Mouse (Mus musculus) embryo, embryonic 11 days (tissue): ENCODE data around the gene Creb5.

ENCODE experiments used
- DNase-seq: peaks from one replicate; pipeline ENCODE4 v3.0.0-alpha.2; 2015

Creb5 gene

DNA sequence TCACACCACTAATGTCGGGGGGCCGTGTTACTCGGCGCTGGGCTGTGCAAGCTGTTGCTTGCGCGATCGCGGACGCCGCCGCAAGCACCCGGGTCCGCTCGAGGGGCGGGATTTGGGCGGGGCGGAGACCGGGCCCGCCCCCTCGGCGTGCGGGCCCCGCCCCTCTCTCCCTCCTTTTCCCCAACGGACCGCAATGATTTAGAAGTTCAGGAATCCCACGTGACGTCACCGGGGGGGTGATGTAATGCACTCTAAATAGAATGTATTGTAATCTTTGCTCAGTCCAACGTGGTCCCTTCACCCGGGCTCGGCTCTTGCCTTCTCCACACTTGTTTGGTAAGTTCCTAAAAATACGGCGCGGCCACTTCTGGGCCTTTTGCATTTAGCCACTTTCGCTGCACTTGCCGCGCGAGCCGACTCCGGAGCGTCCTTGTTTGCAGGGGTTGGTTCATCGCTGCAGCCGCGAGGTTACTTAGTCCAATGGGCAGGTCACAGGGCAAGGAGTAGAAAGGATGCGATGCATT lies at the start of gene Creb5:
Gene Creb5 (plus strand): TSS at position 233 of the 524 bp plus-strand sequence.
- DNase-seq, result peak; percentile 94

DNA sequence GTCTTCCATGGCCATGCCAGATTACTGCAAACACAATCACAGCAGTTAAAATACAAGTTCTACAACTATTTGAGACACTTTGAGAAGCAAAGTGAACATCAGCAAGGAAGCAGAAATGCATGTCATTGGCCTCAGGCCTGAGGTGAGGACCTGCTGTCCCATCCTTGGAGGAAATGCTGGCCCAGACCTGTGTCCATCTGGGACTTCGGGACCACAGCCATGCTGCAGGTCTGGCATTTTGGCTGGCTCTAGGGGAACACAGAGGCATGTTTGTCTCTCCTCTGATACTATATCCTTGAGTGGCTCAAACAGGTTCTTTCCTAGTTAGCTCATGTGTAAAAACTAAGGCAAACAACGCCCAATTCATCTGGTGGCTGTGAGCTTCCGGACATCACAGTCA lies 27.2 kb upstream of the Creb5 start:
- DNase-seq, result no peak

DNA sequence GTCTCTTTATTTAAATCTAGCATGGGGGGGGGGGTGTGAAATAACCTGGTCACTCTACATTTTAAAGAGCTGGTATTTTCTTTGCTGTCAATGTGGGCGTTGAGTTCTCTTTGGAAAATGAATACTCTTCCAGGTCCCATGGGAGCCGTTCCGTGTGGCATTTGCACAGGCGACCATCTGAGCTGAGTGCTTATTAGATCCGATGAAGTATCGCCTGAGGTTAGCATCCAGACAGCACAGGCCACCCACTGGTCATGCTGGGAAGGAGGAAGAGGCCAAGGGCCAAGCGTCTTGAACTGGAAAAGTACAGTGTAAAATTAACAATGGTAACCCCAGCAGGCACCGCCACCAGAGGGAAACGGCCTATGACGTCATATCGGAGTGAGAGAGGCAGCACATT lies 24.7 kb upstream of the Creb5 start:
- DNase-seq, result peak; percentile 57

DNA sequence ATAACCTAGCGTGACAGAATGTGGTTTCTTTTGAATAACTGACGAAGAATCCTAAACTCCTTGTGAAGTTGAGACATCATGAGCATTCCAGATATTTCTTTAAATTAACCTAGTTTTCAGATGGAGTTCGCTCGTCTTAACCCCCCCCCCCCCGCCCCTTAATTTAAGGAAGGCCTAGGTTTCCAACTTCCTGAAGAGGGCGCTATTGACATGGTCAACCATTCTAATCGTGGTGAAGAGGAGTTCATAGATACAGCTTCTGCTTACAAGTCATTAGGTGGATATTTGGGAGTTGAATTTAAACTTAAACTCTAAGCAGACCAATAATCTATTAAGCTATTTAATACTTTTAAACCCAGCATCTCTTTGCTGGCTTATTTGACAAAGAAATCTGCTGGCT lies 20.0 kb upstream of the Creb5 start:
- peak; percentile 81 for DNase-seq

DNA sequence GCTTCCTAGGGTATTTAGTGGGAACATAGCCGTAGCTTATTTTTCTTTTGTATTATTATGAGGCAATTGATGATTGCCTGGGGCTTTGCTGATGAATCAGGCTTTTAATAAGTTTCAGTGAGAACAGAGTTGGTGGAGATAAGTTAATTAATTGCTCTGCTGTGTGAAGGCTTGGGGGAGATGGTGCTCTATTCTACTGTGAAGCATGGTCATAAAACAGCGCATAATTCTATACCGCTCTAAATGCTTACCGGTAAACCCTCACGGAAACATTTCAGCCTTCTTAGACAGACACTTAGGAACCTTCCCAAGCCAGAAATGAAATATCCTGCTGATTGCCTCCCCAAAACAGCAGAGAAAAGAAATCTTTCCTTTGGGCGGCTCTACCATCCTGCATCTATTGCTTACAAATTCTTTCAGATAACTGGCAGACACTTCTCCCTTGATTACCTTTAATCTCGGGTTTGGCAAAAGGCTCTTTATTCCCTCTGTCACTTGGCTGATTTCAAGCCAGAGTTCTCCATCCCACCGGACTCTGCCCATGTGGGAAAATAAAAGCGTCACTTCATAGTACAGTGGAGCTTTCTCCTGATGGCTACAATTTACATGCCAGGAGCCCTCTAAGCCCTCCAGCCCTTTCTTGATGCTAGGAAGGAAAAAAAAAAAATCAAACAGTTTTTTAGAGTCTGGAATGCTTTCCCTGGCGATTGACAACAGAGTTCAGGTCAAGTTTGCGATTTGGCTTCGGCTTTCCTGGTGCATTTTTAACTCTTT lies 19.2 kb upstream of the Creb5 start:
- peak; percentile 44 for DNase-seq

DNA sequence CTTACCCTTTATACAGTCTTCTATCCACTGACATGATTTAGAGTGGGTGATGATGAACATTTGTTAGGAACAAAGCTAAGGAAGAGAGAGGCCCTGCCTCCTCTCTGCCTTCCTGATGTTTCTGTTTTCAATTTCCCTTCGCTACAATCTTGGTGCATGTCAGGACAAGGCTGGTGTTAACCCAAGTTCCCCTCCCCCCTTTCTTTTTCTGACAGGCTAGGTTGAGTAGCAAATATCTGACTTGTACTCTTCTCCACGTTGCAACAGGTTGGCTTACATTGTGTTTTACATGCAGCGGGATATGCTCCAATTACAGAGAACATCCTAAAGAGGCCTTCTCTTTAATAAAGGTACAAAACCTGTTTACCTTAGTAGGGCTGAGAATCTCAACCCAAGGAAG lies 15.9 kb upstream of the Creb5 start:
- peak; percentile 37 for DNase-seq

DNA sequence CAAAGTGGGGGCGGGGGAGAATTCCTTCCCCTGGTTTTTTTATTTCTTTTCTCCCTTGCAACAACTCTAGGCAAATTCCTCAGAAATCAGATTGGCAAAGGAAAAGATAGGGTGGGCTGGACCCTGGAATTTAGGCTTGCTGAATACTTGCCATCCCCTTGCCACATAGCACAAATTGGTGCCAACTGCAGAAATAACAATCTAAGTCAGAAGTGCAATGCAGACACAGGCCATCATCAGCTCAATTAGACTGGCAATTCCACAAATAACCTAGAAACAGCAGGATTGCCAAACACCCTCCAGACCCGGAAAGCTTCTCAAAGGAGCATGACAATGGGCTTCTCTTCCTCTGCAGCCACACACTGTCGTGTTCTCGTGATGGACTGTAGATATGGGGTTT lies 15.4 kb upstream of the Creb5 start:
- no peak for DNase-seq

DNA sequence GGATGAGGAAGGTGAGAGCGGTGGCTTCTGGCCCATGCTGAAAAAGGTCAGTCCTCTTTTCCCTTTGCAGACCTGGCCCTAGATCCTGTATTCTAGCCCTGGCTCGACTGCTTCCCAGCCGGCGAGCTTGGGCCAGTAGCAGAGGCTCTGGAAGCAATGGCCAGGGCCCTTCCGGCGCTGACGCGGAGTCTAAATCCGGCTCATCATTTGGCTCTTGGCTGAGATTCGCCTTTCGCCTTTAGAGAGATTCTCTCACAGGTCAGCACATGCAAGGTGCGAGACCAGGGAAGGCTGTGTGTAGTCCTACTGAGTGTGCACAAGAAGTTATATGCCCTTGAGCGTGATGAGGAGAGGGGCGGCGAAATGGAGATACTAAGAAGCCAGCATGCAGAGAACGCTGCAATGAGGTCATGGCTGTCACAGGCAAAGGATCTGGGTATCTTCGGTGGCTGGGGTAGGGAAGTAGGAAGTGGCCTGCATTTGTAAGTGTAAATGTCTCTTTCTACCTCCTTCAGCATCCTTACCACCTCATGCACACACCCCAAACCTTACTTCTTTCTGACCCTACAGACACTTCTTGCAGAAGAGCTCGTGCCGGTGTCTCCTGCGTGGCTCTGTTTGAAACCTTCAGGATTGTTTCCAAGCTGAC lies 557 bp upstream of the Creb5 start:
- peak; percentile 63 for DNase-seq

DNA sequence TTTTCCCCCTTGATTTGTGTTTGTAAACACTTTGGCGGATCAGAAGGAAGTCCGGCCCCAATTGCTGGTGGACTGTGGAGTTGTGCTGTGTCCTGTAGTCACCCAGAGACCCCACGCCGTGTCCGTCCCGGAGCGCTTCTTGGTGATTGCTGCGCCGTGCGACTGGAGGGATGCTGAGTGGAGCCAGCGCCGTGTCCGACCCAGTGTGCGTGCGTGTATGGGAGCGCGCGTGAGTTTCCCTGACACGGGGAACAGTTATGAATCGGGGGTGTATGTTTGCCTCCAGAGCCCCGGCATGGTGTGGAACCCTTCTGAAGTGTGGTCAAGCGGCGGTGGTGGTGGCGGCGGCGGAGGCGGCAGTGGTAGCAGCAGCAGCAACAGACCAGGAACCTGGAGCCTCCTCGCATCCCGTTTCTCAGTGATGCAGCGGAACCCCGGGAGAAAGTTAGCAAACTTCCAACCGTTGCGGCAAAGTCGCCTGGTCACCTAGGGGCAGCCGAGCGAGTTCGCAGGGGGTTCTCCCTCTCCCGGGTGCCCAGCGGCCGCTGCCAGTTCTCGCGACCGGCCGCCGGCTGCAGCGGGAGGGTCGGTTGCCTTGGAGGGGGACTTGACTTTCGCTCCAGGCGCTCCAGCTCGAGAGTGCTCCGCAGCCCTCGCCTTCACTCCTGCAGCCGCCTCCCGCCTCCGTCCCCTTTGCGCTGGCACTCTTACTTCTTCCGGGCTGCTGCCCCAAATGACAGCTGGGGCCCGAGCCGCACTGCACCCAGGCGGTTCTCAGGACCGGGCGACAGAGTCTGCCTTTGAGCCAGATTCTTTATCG lies 702 bp downstream of the Creb5 start:
- peak; percentile 72 for DNase-seq

DNA sequence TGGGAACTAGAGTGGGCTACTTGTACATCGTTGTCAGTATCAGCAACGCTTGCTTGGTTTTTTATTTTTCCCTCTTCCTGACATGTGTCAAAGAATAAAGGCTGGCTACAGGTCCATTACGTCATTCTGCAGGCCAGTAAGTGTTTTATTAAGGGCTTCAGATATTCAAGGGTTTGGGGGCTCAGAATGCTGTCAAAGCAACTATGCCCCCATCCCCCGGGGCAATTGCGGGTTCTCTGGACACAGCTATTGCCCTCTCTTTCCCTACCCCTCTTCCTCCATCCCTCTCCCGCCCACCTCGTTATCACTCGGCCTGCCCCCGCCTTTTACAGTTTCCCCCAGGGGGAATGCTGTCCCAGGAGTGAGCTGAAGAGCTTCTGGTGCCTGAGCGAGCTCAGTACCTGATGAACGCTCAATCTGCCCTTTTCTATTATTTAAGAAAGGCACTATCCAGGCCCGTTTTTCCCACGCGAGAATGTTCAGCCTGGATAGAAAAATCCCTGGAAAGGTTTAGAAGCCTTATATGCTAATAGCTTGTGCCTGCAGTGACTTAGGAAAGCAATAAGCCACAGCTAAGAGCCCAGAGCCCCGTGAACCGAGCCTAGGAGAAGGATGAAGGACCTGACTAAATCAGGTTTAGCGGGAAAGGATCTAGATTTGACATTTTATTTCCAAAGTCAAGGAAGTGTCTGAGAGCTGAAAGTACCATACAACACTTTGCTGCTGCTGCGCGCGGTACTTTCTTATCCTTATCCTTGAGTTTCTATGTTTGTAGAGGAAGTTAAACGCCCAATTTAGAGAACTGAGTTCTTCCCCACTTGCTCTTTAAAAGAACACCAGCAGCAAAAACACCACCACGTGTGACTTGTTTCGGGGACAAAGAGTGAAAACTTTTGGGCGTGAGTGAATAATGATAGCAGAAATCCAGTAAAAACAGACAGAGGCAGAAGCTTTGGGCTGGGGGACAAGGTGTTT lies 1.8 kb downstream of the Creb5 start:
- DNase-seq, result peak; percentile 49

DNA sequence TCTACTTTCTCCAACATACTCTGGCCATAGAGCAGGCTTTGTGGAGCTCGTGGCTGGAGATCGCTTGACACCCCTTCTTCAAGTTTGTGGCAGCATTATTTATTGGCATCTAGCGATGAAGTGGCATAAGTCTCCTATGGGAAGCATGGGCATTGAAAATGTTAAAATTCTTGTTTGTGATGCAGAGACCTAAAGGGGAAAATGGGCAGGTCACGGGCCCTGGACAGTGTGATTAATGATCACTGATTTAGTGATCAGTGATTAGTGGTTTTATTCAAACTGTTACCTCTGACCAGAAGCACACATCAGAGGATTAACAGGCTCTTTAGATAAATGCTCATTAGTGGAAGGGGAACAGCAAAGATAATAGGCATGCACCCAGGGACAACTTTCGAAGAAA lies 2.6 kb downstream of the Creb5 start:
- peak; percentile 14 for DNase-seq

DNA sequence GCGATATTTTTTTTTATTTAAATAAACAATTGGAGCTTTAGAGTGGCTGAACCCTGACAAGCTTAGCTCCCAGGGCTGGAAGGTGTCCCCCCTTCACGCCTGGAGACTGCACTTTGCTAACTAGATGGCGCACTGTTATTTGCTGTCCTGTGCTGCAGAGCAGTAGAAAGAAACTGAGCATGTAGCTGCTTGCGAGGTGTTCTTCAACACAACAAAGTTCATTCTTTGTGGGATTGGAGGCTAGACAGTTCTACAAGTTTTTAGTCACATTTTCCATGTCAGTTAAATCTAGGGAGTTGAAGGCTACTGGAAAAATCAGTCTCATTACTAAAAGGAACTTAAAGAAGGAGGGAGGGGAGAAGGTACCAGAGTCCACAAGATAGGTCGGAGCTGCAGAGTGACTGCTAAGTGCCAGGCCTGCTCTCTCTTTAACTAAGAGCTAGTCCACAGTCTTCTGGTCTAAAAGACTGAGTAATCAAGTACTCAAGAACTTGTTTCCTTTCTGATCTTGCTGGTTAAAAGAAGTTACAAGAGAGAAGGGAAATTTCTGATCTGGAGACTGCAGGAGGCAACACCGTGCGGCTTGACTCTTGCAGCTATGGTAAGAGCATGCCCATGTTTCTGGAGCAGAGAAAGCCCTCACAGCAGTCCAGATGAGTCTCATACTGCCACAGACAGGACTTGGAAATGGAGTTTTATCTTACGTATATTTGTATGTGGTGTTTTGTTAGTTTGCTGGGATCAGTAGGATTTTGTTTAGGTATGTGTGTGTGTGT lies 3.3 kb downstream of the Creb5 start:
- peak; percentile 62 for DNase-seq

DNA sequence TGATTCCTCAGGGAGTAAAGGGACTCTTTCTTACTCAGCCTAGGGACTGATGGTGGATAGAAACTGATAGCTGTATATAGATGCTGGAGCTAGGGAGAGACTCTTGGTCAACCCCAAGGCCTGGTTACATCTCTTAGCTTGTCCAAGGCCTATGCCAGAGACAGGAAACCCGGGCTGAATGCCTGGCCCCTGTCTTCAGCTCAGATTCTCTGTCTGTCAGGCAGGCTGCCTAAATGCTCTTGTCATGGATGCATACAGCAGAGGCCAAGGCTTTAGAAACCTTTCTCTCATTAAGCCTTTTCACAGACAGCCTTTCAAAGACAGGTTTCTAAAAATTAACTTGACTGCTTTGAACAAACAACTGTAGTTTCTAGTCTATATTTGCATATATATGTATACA lies 5.9 kb downstream of the Creb5 start:
- DNase-seq, result no peak

DNA sequence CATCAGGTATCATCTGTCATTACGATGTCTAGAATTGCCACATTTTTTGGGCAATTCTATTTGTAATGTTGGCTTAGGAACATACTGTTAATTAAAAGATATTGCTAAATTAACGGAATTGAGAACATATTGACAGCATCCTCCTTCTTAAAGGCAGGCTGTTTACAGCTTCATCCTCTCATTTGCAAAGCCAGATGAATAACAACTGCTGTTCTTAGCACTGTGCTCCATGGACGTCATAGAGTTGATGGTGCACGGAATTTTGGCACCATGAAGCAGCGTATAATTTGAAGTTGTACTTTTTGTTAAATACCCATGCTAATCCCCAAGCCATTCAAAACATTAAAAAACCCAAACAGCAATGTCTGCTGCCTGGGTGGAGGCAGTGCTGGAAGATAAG lies 10.8 kb downstream of the Creb5 start:
- DNase-seq, result no peak

DNA sequence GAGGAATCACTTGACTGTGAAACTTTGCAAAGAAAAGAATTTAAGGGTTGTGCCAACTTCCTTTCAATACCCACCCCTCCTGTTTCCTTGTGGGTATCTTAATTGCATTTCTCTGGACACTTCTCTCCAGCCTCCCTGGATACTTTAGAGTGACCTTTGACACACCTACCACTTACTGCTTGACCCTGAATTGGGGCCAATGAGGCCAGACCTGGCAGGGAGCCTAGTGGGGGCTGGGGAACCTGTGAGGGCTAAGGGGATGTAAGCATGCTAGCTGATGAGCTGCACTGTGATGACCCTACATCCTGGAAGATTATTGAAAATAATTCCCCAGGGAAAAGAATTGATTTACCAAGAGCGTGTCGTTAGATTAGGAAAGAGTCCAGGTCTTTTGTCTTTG lies 17.1 kb downstream of the Creb5 start:
- DNase-seq, result no peak

DNA sequence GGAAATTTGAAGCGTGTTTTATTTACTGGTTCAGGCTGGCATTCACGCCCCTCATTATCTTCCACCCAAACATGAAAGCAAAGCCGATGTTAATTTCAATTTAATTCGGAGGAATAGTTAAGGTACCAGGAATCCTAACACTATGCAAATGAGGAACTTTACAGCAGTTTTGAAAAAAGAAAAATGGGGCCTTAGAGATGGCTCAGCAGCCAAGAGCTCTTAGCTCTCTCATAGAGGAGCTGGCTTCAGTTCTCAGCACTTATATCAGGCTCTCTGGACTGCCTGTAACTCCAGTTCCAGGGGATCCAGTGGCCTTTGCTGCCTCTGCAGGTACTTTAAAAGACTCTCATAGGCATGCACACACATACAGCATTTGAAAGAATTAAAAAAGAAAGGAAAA lies 19.1 kb downstream of the Creb5 start:
- no peak for DNase-seq

DNA sequence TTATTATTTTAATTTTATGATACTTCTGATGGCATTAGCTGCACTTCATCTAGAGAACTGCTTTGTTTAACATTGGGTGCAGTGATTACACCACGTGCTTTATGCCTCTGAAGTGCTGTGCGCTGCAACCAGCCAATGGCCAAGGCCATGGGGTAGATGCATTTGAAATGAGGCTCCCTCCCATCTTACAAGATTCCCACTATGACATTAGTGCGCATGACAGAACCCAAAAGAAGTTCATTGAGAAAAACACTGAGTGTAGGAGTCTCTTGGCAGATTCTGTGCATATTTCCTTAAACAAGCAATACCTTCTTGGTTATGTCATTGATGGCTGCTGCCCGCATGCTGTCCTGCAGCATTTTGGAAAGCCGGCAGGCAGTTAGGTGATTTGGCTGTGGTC lies 19.6 kb downstream of the Creb5 start:
- DNase-seq, result no peak

DNA sequence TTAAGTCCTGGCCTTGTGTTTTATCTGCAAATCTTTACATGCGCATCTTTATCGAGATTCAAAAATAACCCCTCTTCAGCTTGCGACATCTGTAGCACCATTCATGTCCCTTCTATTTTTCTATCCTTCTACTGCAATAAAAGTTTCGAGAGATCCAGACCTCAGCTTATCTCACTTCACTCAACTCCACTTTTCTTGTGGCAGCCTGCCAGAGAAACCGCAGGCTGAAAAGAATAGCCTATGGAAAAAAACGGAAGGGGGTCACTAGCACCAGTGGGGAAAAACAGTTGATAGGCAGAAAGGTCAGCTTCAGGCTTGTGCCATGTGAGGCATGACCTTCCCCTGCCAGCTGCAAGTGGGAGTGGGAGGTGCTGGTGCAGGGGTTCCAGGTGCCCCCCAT lies 21.6 kb downstream of the Creb5 start:
- no peak for DNase-seq

DNA sequence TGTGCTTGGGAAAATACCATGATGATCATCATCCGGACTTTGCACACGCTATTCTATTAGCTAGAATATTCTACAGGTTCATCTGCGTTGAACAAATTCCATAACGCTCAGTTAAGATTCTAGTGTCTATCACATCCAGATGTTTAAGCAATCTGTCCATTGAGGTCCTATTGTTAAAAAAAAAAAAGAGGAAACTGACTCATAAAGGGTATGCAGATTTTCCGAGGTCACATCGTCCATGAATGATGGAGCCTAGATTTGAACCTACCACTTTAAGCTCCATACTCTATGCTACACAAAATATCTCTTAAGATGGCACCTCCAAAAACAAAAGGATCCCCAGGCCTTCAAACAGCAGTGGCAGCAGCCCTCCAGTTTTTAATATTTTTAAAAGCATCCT lies 26.5 kb downstream of the Creb5 start:
- DNase-seq, result no peak

DNA sequence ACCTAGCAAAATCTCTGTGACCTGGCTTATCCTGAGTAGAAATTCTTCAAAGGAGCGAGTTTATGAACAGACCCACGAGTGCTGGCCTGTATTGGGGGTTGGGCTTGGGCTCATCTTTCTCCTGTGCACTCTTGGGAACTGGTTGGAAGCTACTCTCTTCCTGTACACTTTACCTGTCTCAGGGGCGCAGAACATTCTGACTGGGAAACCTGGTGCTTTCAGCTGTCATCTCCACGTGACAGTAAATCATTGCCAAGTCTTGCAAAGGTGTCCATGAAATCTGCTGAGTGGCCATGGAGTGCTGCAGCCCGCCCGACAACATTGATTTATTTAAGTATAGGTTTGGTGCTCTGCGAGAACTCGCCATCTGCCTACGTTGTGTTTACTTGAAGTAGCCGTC lies 27.1 kb downstream of the Creb5 start:
- no peak for DNase-seq

DNA sequence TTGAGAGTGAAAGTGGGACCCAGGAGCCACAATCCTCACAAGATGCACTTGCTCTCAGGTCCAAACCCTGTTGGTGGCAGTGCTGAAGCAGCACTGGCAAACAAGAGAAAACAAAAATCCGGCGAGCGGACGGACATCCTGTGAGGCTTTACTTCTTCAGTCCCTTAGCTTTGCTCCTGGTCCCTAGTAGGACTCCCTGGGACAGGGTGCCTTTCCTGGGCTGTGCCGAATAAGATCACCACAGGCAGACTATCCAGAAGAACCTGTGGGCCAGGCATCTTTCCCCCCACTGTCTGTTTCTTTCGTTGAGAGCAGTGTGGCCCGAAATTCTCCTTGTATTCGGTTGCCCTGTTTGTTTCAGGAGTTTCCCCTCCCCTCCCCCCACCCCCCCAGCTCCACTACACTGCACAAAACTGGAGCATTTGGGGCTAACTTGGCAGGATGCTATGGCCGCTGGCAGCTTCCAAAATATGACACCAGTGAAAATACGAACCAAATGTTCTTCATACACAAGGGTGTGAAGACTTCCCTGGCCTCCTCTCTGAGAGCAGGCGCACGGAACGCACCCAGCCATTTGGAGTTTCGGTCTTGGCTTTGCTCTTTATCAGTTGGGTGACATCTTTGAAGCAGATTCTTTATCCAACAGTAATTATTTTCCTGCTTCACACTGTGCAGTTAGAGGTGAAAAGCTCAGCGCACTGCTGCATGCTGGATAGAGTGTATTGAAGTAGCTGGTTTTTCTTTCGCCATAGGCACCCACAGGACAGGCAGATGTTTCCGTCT lies 32.7 kb downstream of the Creb5 start:
- peak; percentile 21 for DNase-seq
